Mouse (Mus musculus): ENCODE results near the gene Olfr551. TPM values are rescaled to one million over a fixed set of nuclear protein-coding genes. Genes with fewer than 3 reads are reported as not detected.
"Not testable (repeated sequence)": the region's sequence is repeated elsewhere in the genome, so short reads cannot be mapped to it uniquely, and the experiment has no call there.

Olfr551 gene
- polyA plus RNA-seq (2012; rRNA removed), result not detected in 2 replicates

DNA sequence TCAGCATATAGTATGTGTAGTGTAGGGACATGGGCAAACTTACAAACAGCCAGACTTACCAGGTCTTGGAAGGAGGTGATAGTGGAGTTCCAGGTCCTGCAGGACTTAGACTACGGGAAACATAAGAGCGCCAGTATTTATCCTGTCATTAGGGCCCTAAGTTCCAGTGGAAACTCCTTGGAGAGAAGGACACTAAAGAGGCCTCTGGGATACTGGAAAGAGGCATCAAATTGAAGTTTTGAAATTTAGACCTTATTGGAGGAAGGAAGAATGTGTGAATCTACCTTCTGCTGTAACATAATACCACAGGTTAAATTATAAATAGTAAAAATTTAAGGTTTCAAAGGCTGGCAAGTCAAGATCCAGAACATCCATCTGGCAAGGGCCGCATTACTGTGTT lies at the start of gene Olfr551:
Olfr551 (minus strand) TSS at position 101 of the 400 bp plus-strand sequence.
- TF ChIP-seq CTCF (IDR thresholded peaks at IDR 0.05; ENCODE audit: extremely low read depth, insufficient read length, insufficient replicate concordance, low read depth, low read length) (no peak), POLR2A (IDR thresholded peaks at IDR 0.05; ENCODE audit: low read depth, low read length) (no peak)
- no peaks in the 10 kb centered on the region for H3K4me1 ChIP-seq (ENCODE audit: control insufficient read depth, insufficient read depth, insufficient read length, low read length)
- H3K27ac ChIP-seq (ENCODE audit: insufficient read depth, low read depth, low read length), result no peak within 1 kb of the TSS
- H3K27me3 ChIP-seq (ENCODE audit: control insufficient read depth, insufficient read depth, low read length), result no peaks in the 10 kb centered on the region
- H3K36me3 ChIP-seq (ENCODE audit: control insufficient read depth, insufficient read depth, low read length), result no peaks in the 10 kb centered on the region
- WGBS, result 90% methylated on average over 3 of the region's 3 CpGs
- no peak within 1 kb of the TSS for H3K4me3 ChIP-seq (ENCODE audit: low read depth, low read length)

DNA sequence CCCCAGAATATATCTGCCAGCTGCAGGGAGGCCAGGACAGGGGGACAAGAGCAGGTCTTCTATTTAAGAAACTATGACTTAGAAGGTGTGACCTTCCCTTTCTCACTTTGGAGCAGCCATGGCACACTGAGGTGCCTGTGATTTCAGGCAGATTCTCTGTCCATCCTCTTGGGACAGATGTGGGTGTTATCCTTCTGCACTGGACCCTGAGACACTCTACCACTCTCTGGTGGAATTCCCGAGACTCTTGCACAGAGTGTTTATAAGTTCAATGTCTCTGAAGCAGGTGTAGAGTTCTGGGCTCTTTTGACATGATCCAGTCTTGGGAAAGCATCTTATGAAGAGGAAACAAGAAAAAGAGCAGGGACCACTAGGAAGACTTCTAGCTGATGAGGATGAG lies 46.4 kb upstream of the Olfr551 start, which contains the start of gene Olfr554:
Olfr554 (plus strand) TSS at position 301 of the 400 bp plus-strand sequence.
- H3K4me1 ChIP-seq (ENCODE audit: control insufficient read depth, insufficient read depth, insufficient read length, low read length), result no peaks in the 10 kb centered on the region
- H3K27ac ChIP-seq (ENCODE audit: insufficient read depth, low read depth, low read length), result no peak within 1 kb of the TSS
- H3K27me3 ChIP-seq (ENCODE audit: control insufficient read depth, insufficient read depth, low read length), result no peaks in the 10 kb centered on the region
- WGBS, result 56% methylated on average over 1 of the region's 1 CpGs
- TF ChIP-seq CTCF (IDR thresholded peaks at IDR 0.05; ENCODE audit: extremely low read depth, insufficient read length, insufficient replicate concordance, low read depth, low read length), result no peak
- TF ChIP-seq POLR2A (IDR thresholded peaks at IDR 0.05; ENCODE audit: low read depth, low read length), result no peak
- H3K4me3 ChIP-seq (ENCODE audit: low read depth, low read length), result no peak within 1 kb of the TSS
- H3K36me3 ChIP-seq (ENCODE audit: control insufficient read depth, insufficient read depth, low read length), result no peaks in the 10 kb centered on the region

DNA sequence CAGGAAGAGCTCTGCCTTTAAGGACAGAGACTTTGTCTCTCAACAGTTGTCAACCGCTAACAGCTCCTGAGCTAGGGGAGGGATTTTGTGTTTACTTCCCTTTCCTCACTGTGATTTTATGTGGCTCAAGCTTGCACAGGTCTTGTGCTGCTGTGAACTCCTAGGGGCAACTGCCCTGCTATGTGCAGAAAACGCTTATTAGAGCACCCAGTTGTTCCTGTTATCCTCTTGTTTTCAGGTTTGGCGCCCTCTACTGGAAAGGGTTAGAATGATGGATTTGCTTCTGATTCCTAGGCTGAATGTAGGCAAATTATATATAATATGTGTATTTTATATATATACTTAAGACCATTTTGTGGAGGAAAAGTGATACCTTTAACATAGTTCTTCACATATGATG lies 45.0 kb upstream of the Olfr551 start:
- Histone ChIP-seq H3K4me3 (ENCODE audit: low read depth, low read length) (no peak overlapping the region), H3K27me3 (ENCODE audit: control insufficient read depth, insufficient read depth, low read length) (no peaks in the 10 kb centered on the region), H3K27ac (ENCODE audit: insufficient read depth, low read depth, low read length) (no peak overlapping the region), H3K36me3 (ENCODE audit: control insufficient read depth, insufficient read depth, low read length) (no peaks in the 10 kb centered on the region), H3K4me1 (ENCODE audit: control insufficient read depth, insufficient read depth, insufficient read length, low read length) (no peaks in the 10 kb centered on the region)
- WGBS, result 25% methylated on average over 3 of the region's 3 CpGs
- TF ChIP-seq CTCF (IDR thresholded peaks at IDR 0.05; ENCODE audit: extremely low read depth, insufficient read length, insufficient replicate concordance, low read depth, low read length) (peak; percentile 57; the same call in 1 of the 2 replicates), POLR2A (IDR thresholded peaks at IDR 0.05; ENCODE audit: low read depth, low read length) (no peak)

DNA sequence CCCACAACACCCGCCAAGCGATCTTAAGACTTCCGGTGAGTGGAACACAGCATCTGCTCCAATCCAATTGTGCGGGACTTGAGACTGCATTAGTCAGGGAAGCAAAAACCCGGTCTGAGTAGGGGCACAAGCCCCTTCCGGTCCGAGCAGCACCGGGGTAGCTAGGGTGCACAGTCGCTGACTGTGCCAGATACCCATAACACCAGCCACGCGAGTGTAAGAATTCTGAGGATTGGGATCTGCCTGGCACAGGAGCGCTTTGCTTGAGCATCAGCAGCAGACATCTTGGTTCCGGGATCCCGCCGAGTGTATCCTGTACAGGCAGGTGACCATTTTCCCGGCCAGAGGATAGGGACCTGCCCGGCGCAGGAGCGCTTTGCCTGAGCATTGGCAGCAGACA lies 28.7 kb upstream of the Olfr551 start:
- H3K27me3 ChIP-seq (ENCODE audit: control insufficient read depth, insufficient read depth, low read length); H3K36me3 ChIP-seq (ENCODE audit: control insufficient read depth, insufficient read depth, low read length); H3K4me3 ChIP-seq (ENCODE audit: low read depth, low read length); H3K4me1 ChIP-seq (ENCODE audit: control insufficient read depth, insufficient read depth, insufficient read length, low read length); H3K27ac ChIP-seq (ENCODE audit: insufficient read depth, low read depth, low read length): not testable (repeated sequence)
- 87% methylated on average over 19 of the region's 19 CpGs for WGBS

DNA sequence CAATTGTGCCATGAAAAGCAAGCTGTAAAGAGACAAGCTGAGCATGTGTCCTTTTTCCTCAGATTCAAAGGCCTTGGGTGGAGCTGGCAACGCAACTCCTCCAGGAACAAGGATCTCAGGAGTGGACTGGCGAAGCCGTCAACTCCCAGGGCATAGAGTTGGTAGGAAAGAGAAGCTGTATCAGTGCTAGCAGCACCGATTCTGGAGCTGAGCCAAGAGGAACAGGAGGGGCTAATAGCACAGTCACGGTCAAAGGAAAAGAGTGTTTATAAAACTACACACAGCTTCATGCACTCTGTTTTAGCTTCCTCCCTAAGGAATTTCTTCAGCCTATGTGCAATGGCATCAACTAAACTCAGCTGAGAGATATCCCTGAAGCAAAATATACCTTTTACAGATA lies 27.9 kb upstream of the Olfr551 start:
- TF ChIP-seq POLR2A (IDR thresholded peaks at IDR 0.05; ENCODE audit: low read depth, low read length), result no peak
- TF ChIP-seq CTCF (IDR thresholded peaks at IDR 0.05; ENCODE audit: extremely low read depth, insufficient read length, insufficient replicate concordance, low read depth, low read length), result no peak
- WGBS, result 20% methylated on average over 5 of the region's 5 CpGs
- Histone ChIP-seq H3K4me1 (ENCODE audit: control insufficient read depth, insufficient read depth, insufficient read length, low read length) (no peaks in the 10 kb centered on the region), H3K4me3 (ENCODE audit: low read depth, low read length) (no peak overlapping the region), H3K27me3 (ENCODE audit: control insufficient read depth, insufficient read depth, low read length) (no peaks in the 10 kb centered on the region), H3K36me3 (ENCODE audit: control insufficient read depth, insufficient read depth, low read length) (no peaks in the 10 kb centered on the region), H3K27ac (ENCODE audit: insufficient read depth, low read depth, low read length) (no peak overlapping the region)

DNA sequence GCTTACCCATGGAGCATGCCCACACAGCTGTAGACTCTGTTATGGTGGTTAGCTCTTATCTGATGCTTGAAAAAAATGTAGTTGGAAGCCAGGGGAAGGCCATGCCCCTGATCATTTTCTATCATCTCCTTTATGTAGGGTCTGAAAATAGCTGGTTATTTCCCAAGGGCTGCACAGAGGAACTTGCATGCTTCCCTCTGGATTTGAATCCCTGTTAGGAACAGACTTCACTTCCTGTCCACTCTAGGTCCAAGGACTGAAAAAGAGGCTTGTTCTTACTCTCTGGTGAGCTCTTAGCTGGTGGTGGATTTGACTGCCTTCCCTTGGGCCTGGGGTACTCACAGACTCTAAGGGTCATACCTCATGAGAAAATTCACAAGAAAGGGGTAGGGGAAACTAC lies 26.4 kb upstream of the Olfr551 start, which contains the start of gene Olfr553:
Olfr553 (minus strand) TSS at position 101 of the 400 bp plus-strand sequence.
- no peaks in the 10 kb centered on the region for H3K4me1 ChIP-seq (ENCODE audit: control insufficient read depth, insufficient read depth, insufficient read length, low read length)
- no peak within 1 kb of the TSS for H3K27ac ChIP-seq (ENCODE audit: insufficient read depth, low read depth, low read length)
- H3K4me3 ChIP-seq (ENCODE audit: low read depth, low read length), result no peak within 1 kb of the TSS
- TF ChIP-seq CTCF (IDR thresholded peaks at IDR 0.05; ENCODE audit: extremely low read depth, insufficient read length, insufficient replicate concordance, low read depth, low read length) (no peak), POLR2A (IDR thresholded peaks at IDR 0.05; ENCODE audit: low read depth, low read length) (no peak)
- H3K36me3 ChIP-seq (ENCODE audit: control insufficient read depth, insufficient read depth, low read length), result no peaks in the 10 kb centered on the region
- H3K27me3 ChIP-seq (ENCODE audit: control insufficient read depth, insufficient read depth, low read length), result no peaks in the 10 kb centered on the region

DNA sequence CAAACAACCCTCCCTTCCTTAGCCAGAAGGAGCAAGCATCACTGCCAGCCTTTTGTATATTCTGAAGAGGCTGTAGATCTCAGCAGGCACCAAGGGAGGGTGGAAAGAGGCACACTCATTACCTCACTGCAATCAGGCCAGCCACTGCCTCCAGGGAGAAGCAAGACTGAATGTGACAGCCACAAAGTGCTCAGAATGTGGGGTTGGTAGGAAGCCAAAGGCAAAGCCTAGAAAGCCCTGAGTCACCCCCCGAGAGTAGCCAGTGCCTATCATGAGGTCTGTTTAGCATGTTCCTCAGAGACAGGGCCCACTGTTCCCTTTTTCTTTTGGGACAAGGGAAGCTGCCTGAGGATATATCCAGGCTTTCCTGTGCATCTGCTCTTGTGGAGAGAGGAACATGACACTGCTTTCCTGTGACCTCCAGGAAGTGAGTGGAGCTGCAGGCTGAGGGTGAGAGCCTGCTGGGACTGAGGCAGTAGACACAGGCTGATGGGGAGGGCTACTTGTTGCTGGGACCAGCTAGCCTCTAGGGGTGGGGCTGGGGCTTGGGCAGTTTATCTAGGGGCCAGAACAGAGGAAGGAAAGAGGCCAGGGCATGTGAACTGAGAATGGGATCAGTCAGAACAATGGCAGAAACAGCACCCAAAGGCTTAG lies 5.8 kb upstream of the Olfr551 start, which contains the start of gene Olfr552:
Olfr552 (plus strand) TSS at position 393 of the 654 bp plus-strand sequence.
- no peak for TF ChIP-seq POLR2A (IDR thresholded peaks at IDR 0.05; ENCODE audit: low read depth, low read length)
- no peak for TF ChIP-seq CTCF (IDR thresholded peaks at IDR 0.05; ENCODE audit: extremely low read depth, insufficient read length, insufficient replicate concordance, low read depth, low read length)
- Histone ChIP-seq H3K4me3 (ENCODE audit: low read depth, low read length) (no peak within 1 kb of the TSS), H3K27ac (ENCODE audit: insufficient read depth, low read depth, low read length) (no peak within 1 kb of the TSS), H3K4me1 (ENCODE audit: control insufficient read depth, insufficient read depth, insufficient read length, low read length) (no peaks in the 10 kb centered on the region), H3K36me3 (ENCODE audit: control insufficient read depth, insufficient read depth, low read length) (no peaks in the 10 kb centered on the region), H3K27me3 (ENCODE audit: control insufficient read depth, insufficient read depth, low read length) (no peaks in the 10 kb centered on the region)
- WGBS, result 47% methylated on average over 1 of the region's 1 CpGs
